Mouse (Mus musculus) heart, postnatal 36 days (tissue): ENCODE data around the gene Hist1h2bl. TPM values are rescaled to one million over a fixed set of nuclear protein-coding genes. Genes with fewer than 3 reads are reported as not detected.
A peak's percentile ranks its signal among the peaks of the same experiment; 100 is the strongest.
"Not testable (repeated sequence)": the region's sequence is repeated elsewhere in the genome, so short reads cannot be mapped to it uniquely, and the experiment has no call there.

ENCODE experiments used
- DNase-seq, 2 experiments: peaks; one replicate each; pipeline ENCODE4 v3.0.0; 2021 to 2022
- intact Hi-C: fragments of 180-260 bp; cut with DNase I; formaldehyde crosslinking; loops from one replicate; pipeline ENCODE4 v1.15.1; 2025
- total RNA-seq, 2 experiments: library from RNA; stranded (reverse); gene quantifications; 2 replicates each; pipeline ENCODE4 v1.2.3; 2021

Hist1h2bl gene
- total RNA-seq, 2 experiments from 2014 or later = 18.0 to 27.4 TPM

DNA sequence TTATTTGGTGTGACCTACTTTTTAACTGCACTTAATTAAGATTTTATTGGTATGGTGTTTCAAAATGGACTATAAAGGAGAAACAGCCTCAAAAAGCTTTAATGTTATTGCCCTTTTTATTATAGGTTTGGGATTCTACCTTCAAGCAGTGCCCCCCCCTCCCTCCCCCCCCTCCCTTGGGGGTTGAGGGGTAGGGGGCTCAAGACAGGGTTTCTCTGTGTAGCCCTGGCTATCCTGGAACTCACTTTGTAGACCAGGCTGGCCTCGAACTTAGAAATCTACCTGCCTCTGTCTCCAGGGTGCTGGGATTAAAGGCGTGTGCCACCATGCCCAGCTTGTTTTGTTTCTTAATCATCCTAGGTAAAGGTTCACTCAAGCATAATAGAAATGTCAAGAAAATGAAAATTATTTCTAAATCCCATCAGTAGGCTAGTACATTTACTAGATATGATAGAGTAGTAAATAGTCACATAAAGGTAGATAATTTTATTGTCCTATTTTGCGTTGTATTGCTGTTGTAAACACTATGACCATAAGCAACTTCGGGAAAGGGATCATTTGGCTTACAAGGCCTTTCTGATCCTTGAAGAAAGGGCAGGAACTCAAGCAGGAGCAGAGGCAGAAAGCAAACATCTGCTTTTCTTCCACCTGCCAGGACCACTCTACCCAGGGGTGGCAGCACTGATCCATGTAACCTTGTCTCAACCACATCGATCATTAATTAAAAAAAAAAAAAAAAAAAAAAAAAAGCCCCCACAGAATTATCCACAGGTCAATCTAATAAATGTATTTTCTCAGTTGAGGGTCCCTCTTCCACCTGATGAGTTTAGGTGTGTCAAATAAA is 7.3 kb upstream of the Hist1h2bl start:
- intact Hi-C loops = no loop called here
- no peak for DNase-seq

DNA sequence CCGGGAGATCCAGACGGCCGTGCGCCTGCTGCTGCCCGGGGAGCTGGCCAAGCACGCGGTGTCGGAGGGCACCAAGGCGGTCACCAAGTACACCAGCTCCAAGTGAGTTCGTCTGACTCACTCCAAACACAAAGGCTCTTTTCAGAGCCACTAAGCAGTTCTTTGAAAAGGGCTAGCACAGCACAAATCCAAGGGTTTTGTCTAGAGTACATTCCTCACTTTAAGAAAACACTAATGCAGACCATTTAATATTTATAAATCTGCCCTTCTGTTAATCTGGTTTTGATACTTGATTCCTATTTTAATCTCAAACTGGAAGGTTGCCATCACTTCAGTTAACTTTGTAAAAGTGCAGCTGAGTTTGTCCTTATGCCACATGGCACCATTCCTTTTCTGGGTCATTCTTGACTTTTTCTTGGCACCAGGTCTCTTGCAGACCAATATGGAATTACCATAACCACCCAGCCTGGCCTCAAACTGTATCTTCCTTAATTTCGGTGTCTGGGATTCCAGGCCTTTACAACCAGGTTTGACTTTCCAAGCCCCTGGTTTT is 6.5 kb upstream of the Hist1h2bl start:
- intact Hi-C loops = no loop called here
- DNase-seq = no peak

DNA sequence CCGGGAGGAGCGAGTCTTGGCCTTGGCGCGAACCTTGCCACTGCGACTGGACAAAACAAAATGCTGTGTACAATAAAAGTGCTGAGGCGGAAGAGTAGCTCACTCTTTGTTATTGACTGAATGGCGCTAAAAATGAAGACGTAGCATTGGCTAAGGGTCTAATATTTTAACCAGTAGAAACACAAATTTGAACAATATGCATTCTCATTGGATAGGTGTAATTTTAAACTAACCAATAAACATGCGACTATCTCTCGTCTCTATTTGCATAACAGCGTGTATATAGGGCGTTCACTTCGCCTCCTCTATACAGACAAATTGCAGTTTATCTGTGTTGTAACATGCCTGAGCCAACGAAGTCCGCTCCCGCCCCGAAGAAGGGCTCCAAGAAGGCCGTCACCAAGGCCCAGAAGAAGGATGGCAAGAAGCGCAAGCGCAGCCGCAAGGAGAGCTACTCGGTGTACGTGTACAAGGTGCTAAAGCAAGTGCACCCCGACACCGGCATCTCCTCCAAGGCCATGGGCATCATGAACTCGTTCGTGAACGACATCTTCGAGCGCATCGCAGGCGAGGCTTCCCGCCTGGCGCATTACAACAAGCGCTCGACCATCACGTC is 5.9 kb upstream of the Hist1h2bl start, which contains the start of gene Hist1h2bm:
Gene Hist1h2bm (plus strand): TSS at position 288 of the 616 bp plus-strand sequence.
- intact Hi-C loops = not testable (repeated sequence)

DNA sequence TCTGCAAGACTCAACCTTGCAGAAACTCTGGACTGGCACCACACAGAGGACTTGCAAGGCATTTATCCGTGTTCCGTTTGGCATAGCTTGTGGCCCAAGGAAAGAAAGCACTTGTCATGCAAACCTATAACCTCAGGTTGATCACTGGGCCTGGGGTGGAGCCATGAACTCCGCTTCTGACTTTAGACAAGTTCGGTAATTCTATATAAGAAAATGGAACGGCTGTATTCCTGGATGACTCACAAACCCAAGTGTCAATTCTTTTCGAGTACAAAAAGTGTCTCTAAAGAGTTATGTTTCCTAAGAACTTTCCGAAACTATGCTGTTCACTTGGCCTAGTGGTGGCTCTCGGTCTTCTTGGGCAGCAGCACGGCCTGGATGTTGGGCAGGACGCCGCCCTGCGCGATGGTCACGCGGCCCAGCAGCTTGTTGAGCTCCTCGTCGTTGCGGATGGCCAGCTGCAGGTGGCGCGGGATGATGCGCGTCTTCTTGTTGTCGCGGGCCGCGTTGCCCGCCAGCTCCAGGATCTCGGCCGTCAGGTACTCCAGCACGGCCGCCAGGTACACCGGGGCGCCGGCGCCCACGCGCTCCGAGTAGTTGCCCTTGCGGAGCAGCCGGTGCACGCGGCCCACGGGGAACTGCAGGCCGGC is 5.3 kb upstream of the Hist1h2bl start:
- intact Hi-C loops, DNase-seq: not testable (repeated sequence)

More for the DNA sequence above, 5.9 kb upstream of the Hist1h2bl start, which contains the start of gene Hist1h2bm:
- peak; percentile 43 to 61 for DNase-seq

DNA sequence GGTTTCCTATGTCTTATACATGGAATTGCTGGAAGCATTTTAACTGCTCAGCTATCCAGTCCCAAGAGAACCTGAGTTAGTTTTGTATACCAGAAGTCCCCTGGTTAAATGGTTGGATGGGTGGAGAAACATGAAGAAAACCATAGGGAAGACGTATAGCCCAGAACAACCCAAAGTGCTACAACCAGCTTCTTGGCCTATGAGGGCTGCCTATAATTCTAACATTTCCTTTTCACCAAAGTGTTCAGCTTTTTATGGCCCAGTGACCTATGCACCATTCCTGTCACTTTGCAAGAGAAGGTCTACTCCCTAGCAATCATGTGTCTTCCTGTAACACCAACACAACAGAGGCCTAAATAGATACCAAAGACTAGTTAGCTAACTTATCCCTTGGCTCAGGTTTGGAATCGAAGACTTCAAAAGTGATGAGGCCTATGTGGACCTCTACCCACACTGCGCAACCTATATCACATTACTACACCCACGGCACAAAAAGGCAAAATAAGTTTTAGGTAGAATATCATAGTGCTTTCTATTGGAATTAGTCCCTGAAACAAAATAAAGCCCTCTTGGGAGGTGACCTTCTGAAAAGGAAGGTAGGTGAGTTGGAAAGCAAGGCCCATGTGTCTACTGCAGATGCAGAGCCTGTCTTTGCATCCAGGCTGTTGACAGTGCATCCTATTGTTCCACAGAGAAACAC is 2.6 kb upstream of the Hist1h2bl start:
- intact Hi-C loops = loop anchor here (5.0 to 10.0 kb wide), 6 partner anchors 66 to 1964 kb away; partner anchors contain the start of genes Hist1h1b, Hist1h2ac, Hist1h2ag and Hist1h2an
- DNase-seq = no peak

DNA sequence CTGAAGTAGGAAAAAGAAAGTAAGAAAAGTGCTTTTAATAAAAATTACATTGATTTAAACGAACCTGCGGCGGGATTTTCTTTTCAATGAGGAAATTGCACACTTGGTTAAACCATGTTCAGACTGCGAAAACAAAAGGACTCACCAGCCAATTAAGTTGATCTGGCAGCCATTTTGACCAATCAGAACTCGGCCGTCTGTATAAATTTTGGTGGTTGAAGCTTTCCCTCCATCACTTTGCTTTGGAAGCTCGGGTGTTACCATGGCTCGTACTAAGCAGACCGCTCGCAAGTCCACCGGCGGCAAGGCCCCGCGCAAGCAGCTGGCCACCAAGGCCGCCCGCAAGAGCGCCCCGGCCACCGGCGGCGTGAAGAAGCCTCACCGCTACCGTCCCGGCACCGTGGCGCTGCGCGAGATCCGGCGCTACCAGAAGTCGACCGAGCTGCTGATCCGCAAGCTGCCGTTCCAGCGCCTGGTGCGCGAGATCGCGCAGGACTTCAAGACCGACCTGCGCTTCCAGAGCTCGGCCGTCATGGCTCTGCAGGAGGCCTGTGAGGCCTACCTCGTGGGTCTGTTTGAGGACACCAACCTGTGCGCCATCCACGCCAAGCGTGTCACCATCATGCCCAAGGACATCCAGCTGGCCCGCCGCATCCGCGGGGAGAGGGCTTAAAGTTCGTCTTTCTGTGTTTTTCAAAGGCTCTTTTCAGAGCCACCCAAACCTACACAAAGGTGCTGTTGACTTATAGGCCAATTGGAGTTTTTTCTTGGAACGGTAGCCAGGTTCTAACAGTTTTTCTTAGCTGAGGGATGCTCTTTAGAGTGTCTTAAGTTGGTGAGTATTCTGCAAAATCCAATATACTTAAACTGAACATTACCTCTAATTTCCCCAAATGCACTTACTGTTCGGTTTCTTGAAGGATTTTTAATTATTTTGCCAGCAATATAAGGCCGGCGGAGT is 1.7 kb upstream of the Hist1h2bl start, which contains the start of gene Hist1h3h:
Gene Hist1h3h (plus strand): TSS at position 263 of the 961 bp plus-strand sequence.
- intact Hi-C loops = loop anchor here (5.0 to 10.0 kb wide), 6 partner anchors 67 to 1965 kb away; partner anchors contain the start of genes Hist1h1b, Hist1h2ac, Hist1h2ag and Hist1h2an
- peak; percentile 74 to 78 for DNase-seq

DNA sequence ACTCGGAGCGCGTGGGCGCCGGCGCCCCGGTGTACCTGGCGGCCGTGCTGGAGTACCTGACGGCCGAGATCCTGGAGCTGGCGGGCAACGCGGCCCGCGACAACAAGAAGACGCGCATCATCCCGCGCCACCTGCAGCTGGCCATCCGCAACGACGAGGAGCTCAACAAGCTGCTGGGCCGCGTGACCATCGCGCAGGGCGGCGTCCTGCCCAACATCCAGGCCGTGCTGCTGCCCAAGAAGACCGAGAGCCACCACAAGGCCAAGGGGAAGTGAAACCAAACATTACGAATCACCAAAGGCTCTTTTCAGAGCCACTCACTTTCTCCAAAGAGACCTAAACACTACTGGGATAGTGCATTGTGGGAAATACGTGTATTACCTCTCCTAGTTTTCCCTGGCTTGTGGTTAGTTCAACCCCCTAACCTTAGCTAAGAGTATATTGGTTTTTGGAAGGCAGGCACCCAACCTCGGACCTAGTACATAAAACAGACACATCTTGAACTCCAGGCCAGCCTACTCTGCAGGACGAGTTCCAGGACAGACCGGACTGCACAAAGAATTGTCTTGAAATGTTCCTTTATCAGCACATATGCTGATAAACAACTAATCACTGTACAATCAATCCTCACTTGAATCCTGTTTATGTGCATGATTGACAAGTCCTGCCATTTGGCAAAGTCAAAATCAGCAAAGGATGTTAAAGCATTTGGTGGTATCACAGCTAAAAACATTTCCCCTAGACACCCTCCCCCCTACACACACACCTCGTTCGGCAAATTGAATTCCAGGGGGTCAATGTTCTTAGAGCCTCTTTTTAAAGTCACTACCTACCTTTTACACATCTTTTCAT is 823 bp upstream of the Hist1h2bl start:
- DNase-seq = peak; percentile 2 to 12
- intact Hi-C loops = loop anchor here (5.0 to 10.0 kb wide), 6 partner anchors 68 to 1966 kb away; partner anchors contain the start of genes Hist1h1b, Hist1h2ac, Hist1h2ag and Hist1h2an

DNA sequence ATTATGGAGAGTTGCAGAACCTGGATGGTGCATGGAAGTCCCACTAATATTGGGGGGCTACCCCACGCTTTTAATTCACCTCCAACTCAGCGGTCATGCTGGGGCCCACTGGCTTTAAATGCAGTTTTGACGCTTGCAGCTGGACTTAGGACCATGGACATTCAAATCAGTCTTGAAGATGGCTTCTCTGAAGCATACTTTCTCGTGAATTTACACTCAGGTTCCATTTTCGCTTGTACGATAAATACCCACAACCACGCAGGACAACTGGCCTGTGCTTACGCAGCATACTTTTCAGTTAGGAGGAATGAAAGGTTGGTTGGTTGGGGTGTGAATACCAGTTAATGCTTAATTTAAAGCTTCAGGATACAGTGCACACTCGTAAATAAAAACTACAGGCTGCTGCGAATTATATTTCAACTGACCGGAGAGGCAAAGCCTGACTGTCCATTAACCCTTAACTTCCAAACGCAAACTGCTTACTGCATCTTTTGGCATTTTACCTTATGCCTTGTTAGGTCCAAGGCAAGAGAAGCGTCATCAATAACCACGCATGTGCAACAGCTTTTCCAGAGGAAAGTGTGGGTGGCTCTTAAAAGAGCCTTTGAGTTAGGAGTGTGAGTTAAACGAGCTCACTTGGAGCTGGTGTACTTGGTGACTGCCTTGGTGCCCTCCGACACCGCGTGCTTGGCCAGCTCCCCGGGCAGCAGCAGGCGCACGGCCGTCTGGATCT is 646 bp downstream of the Hist1h2bl start:
- DNase-seq = peak in 1 of 2 experiments; percentile 5
- intact Hi-C loops = loop anchor here (5.0 to 10.0 kb wide), 6 partner anchors 70 to 1967 kb away; partner anchors contain the start of genes Hist1h1b, Hist1h2ac, Hist1h2ag and Hist1h2an

DNA sequence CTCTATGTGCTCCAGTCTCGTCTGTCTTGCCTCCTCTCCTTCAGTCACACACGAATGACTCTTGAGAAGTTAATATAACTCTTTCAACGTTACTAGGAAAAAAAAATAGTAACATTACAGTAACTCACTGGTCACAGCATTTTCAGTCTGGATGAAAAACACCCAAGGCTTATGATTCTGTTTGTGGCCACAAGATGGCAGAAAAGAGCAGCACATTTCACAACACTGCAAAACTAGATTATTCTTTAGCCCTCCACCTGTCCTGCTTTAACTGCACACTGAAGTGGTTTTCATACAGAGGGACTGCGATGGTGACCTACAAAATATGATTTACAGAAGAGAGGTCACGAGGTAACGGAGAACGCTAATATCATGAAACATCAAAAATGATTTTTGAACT is 1.2 kb downstream of the Hist1h2bl start:
- peak; percentile 69 to 72 for DNase-seq
- intact Hi-C loops = loop anchor here (1.0 to 10.0 kb wide), 15 partner anchors 20 to 1968 kb away; partner anchors contain the start of genes Hist1h1b, Hist1h1e, Hist1h2ac and Hist1h2ag

DNA sequence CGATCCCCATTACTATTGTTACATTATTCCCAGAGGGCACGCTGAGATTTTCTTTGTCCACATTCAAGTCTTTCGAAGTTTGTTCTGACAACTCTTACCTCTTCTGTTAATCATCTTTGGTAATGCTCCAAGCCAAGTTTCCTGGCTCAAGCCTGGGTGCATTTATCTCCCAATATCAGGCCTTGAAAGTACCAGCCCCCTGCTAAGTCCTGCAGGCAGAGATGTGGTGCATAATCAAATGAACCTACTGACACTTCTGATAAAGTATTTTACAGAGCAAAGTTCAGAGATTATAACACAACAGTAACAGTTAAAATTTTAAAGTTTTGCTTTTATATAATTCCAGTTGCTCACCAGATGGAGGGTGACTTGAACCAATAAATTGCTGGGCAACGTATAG is 4.2 kb downstream of the Hist1h2bl start:
- DNase-seq = no peak
- intact Hi-C loops = loop anchor here (2.0 to 10.0 kb wide), 13 partner anchors 36 to 1911 kb away; partner anchors contain the start of genes Hist1h1b, Hist1h1e, Hist1h2an and Hist1h2be

DNA sequence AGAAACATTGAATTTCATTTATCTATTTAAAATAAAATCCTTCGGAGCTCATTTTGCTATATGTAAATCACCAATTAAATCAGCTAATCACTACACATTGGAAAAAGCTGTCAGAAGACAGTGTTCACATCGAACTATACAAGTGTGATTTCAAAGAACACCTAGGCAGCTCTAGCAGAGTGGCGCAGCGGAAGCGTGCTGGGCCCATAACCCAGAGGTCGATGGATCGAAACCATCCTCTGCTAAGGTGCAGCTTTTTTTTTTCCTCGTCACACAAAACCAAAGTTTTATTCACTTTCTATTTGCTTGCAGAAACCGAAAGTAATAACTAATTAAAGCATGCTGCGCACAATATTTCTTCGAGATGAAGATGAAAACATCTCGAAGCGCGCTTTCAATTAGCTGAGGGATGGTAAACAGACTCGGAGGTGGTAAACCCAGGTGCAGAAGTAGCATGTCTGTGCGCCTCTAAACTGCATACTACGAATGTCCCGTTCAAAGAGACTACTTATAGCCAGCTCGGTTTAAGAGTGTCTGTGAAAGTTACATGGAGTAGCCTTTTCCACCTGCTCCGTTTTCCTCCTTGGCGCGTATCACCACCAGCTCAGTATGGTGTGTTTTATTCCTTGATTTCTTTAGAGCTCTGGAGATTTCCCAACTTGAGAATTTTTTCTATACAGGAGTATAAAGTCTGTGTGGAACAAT is 5.0 kb downstream of the Hist1h2bl start:
- peak; percentile 85 for DNase-seq
- intact Hi-C loops = loop anchor here (2.0 to 10.0 kb wide), 13 partner anchors 36 to 1911 kb away; partner anchors contain the start of genes Hist1h1b, Hist1h1e, Hist1h2an and Hist1h2be

DNA sequence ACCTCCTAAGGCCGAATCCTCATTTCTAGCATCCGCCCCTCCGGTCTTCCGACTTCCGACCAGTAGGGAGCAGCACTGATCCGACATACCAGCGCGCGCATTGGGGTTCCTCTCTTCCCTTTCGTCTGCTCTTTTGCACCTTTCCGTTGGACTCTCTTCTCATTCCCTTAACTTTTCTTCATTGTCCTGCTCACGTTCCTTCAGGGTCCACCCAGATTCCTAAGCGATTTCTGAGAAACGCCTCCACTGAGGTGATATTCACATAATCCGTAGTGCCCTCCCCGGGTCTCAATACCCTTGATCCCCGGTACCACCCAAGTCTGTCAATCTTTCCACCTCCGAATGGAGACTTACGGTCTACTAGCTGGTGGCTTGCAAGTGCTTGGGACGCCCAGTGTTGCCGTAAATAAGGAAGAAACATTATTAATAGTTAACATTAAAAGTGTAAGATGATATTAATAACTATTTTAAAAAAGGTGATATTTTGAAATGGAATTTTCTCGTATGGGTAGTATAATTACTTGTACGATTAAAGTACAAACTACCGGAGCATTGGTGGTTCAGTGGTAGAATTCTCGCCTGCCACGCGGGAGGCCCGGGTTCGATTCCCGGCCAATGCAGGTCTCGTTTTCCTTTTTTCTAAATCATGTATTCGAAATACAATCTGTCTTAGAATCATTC is 5.8 kb downstream of the Hist1h2bl start:
- peak; percentile 90 to 92 for DNase-seq
- intact Hi-C loops = loop anchor here (2.0 to 10.0 kb wide), 13 partner anchors 37 to 1912 kb away; partner anchors contain the start of genes Hist1h1b, Hist1h1e, Hist1h2an and Hist1h2be

DNA sequence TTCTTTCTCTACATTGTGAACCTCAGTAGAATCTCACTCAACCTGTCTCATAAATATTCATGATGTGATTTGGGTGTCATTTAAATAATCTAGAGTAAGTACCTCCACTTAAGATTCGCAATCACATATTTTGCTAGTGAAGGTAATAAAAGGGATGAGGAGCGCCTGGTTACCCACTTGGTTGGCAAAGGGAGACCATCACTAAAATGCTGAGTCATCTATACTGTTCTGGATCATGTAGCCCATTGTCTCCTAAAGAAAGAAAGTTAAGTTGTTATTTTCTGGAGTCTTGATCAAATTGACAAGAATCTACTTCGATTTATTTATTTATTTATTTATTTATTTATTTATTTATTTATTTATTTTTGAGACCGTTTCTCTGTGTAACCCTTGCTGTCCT is 9.3 kb downstream of the Hist1h2bl start:
- intact Hi-C loops = no loop called here
- DNase-seq = no peak

DNA sequence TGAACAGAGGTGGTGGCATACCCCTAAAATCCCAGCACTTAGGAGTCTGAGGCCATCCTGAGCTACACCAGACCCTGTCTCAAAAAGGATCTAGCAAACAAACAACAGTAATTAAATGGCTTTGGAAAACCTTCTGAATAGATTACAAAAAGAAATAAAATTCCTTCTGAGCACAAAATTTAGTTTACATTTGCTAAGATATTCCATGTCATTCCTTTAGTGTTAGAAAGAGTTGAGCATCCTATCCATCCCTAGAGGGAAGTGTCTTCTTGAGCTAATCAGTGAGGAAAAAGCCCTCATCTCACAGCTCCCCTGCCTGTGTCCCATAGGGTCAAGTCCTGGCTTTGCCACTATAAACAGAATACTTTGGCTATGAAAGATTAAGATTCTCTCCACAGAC is 18.1 kb downstream of the Hist1h2bl start, which contains the start of gene Olfr1359:
Gene Olfr1359 (plus strand): TSS at position 301 of the 400 bp plus-strand sequence.
- DNase-seq = no peak
- intact Hi-C loops = no loop called here

DNA sequence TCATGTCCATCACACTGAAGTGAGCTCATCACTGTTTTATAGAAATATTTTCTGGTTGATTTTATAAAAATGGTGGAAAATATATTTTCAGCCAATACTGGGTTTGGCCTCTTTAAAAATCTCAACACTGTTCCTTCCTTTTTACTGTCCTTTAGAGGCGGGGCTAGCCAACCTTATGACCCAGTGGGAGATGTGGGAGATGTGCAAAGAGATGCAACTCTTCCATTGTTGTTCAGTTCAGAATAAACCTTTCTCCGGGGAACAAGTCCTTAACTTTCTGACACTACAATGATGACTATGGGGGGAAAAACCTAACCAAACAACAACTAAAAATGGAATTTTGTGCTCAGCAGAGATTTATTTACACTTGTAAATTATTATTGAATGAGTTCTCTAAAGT is 38.6 kb downstream of the Hist1h2bl start, which contains the start of gene Olfr1360:
Gene Olfr1360 (minus strand): TSS at position 101 of the 400 bp plus-strand sequence.
- no peak for DNase-seq
- intact Hi-C loops = no loop called here
